Mouse (Mus musculus) hindbrain, embryonic 16.5 days (tissue): Measurements from ENCODE around the gene Stard13. TPM values are rescaled to one million over a fixed set of nuclear protein-coding genes. Genes with fewer than 3 reads are reported as not detected.

Experiments used
- ATAC-seq: fragments of 200-750 bp; cut with Nextera tagmentation; 2 replicates; pipeline ENCODE4 v1.8.0; 2017; ENCODE audit warnings: moderate TSS enrichment, moderate library complexity
- H3K27ac ChIP-seq: fragments of 300-500 bp; sonication (generic); 2 replicates; pipeline ENCODE4 v1.5.1; 2014; ENCODE audit warnings: low read depth, mild to moderate bottlenecking, control low read depth, low read length, moderate library complexity
- H3K27me3 ChIP-seq: fragments of 300-500 bp; sonication (generic); replicated peaks from 2 replicates; pipeline ENCODE4 v1.6.1; 2014; ENCODE audit warnings: low read length; ENCODE audit not compliant: control insufficient read depth, insufficient read depth
- H3K36me3 ChIP-seq: fragments of 300-500 bp; sonication (generic); 2 replicates; pipeline ENCODE4 v1.6.1; 2014; ENCODE audit warnings: mild to moderate bottlenecking, low read length, moderate library complexity, mixed read lengths; ENCODE audit not compliant: control insufficient read depth, insufficient read depth
- H3K4me1 ChIP-seq: fragments of 300-500 bp; sonication (generic); 2 replicates; pipeline ENCODE4 v1.6.1; 2014; ENCODE audit warnings: low read depth, low read length; ENCODE audit not compliant: control insufficient read depth, insufficient read depth
- H3K4me2 ChIP-seq: fragments of 300-500 bp; sonication (generic); 2 replicates; pipeline ENCODE4 v1.6.1; 2014; ENCODE audit warnings: mild to moderate bottlenecking, low read length, control low read depth, moderate library complexity
- H3K4me3 ChIP-seq: fragments of 300-500 bp; sonication (generic); 2 replicates; pipeline ENCODE4 v1.5.1; 2014; ENCODE audit warnings: mild to moderate bottlenecking, low read length, control low read depth, moderate library complexity
- H3K9ac ChIP-seq: fragments of 300-500 bp; sonication (generic); 2 replicates; pipeline ENCODE4 v1.6.1; 2014; ENCODE audit warnings: low read depth, mild to moderate bottlenecking, control low read depth, low read length, moderate library complexity
- H3K9me3 ChIP-seq: fragments of 300-500 bp; sonication (generic); 2 replicates; pipeline ENCODE4 v1.6.1; 2014; ENCODE audit warnings: mild to moderate bottlenecking, low read length, moderate library complexity; ENCODE audit not compliant: control insufficient read depth
- WGBS: fragments of 180-500 bp; shearing (Covaris S2); extraction: QIAGEN DNeasy Blood & Tissue Kit; methylation state at CpG from one replicate; pipeline ENCODE4 v1.1.7; 2014; 5-methylcytosine and 5-hydroxymethylcytosine counted together
- polyA plus RNA-seq: library from polyadenylated mRNA; unstranded; fragments of >200 nt; fragmentation: Nextera tagmentation; extraction: Ambion mirVana; gene quantifications from 2 replicates; pipeline ENCODE4 v1.2.1, GENCODE M21; 2015

The Stard13 gene
- polyA plus RNA-seq, result 5.9 and 6.1 TPM in 2 replicates

GRCm38 (mm10) chr5:151233400-151234031 is at the start of gene Stard13:
Gene Stard13, minus strand, starts transcription at chr5:151233836.
- peak within 1 kb of the TSS; percentile 63 for H3K4me3 ChIP-seq
- H3K27ac ChIP-seq, result no peak within 1 kb of the TSS; the same call in 1 of the 2 replicates
- ATAC-seq, result peak; percentile 74
- no peaks in the 10 kb centered on the region for H3K36me3 ChIP-seq
- H3K4me2 ChIP-seq, result peak within 1 kb of the TSS; percentile 97
- H3K9me3 ChIP-seq, result no peaks in the 10 kb centered on the region
- H3K9ac ChIP-seq, result peak within 1 kb of the TSS; percentile 71
- H3K4me1 ChIP-seq, result peaks cover 5% of the 10 kb centered on the region
- no peaks in the 10 kb centered on the region for H3K27me3 ChIP-seq
- WGBS, result under 1% methylated on average over 47 of the region's 49 CpGs

- 75% methylated on average over 7 of the region's 7 CpGs for WGBS
- Histone ChIP-seq H3K4me1 (no peaks in the 10 kb centered on the region), H3K4me3 (no peak overlapping the region), H3K36me3 (no peaks in the 10 kb centered on the region), H3K27me3 (no peaks in the 10 kb centered on the region), H3K9me3 (no peaks in the 10 kb centered on the region), H3K9ac (no peak overlapping the region), H3K4me2 (no peak overlapping the region), H3K27ac (no peak overlapping the region)
- ATAC-seq, result no peak
Measured at GRCm38 (mm10) chr5:151279531-151279930, 45.9 kb upstream of the Stard13 start.

- 93% methylated on average over 6 of the region's 6 CpGs for WGBS
- Histone ChIP-seq H3K4me1 (no peaks in the 10 kb centered on the region), H3K36me3 (no peaks in the 10 kb centered on the region), H3K9ac (no peak overlapping the region), H3K4me3 (no peak overlapping the region), H3K27me3 (no peaks in the 10 kb centered on the region), H3K27ac (no peak overlapping the region), H3K9me3 (no peaks in the 10 kb centered on the region), H3K4me2 (no peak overlapping the region)
- no peak for ATAC-seq
Measured at GRCm38 (mm10) chr5:151277927-151278326, 44.3 kb upstream of the Stard13 start.

- no peak for ATAC-seq
- H3K4me1 ChIP-seq, result no peaks in the 10 kb centered on the region
- no peak overlapping the region for H3K4me3 ChIP-seq
- H3K27me3 ChIP-seq, result no peaks in the 10 kb centered on the region
- H3K9ac ChIP-seq, result no peak overlapping the region
- 93% methylated on average over 2 of the region's 2 CpGs for WGBS
- H3K9me3 ChIP-seq, result no peaks in the 10 kb centered on the region
- no peak overlapping the region for H3K27ac ChIP-seq
- no peak overlapping the region for H3K4me2 ChIP-seq
- H3K36me3 ChIP-seq, result no peaks in the 10 kb centered on the region
Measured at GRCm38 (mm10) chr5:151275986-151276385, 42.4 kb upstream of the Stard13 start.

GRCm38 (mm10) chr5:151274265-151274664 is 40.6 kb upstream of the Stard13 start:
- Histone ChIP-seq H3K36me3 (no peaks in the 10 kb centered on the region), H3K9me3 (no peaks in the 10 kb centered on the region), H3K4me2 (no peak overlapping the region), H3K9ac (no peak overlapping the region), H3K4me1 (no peaks in the 10 kb centered on the region), H3K27me3 (no peaks in the 10 kb centered on the region), H3K27ac (no peak overlapping the region), H3K4me3 (no peak overlapping the region)
- no peak for ATAC-seq
- 80% methylated on average over 6 of the region's 6 CpGs for WGBS

- ATAC-seq, result no peak
- H3K4me1 ChIP-seq, result no peaks in the 10 kb centered on the region
- H3K9ac ChIP-seq, result no peak overlapping the region
- H3K27ac ChIP-seq, result no peak overlapping the region
- 91% methylated on average over 5 of the region's 5 CpGs for WGBS
- H3K4me2 ChIP-seq, result no peak overlapping the region
- H3K9me3 ChIP-seq, result no peaks in the 10 kb centered on the region
- no peaks in the 10 kb centered on the region for H3K27me3 ChIP-seq
- no peak overlapping the region for H3K4me3 ChIP-seq
- H3K36me3 ChIP-seq, result no peaks in the 10 kb centered on the region
Measured at GRCm38 (mm10) chr5:151270815-151271214, 37.2 kb upstream of the Stard13 start.

GRCm38 (mm10) chr5:151266896-151267634 is 33.4 kb upstream of the Stard13 start:
- peak; percentile 34; the same call in 1 of the 2 replicates for ATAC-seq
- WGBS, result 64% methylated on average over 14 of the region's 14 CpGs

GRCm38 (mm10) chr5:151261558-151261957 is 27.9 kb upstream of the Stard13 start:
- H3K4me1 ChIP-seq, result no peaks in the 10 kb centered on the region
- H3K9ac ChIP-seq, result no peak overlapping the region
- no peaks in the 10 kb centered on the region for H3K36me3 ChIP-seq
- no peak overlapping the region for H3K4me3 ChIP-seq
- 93% methylated on average over 2 of the region's 2 CpGs for WGBS
- ATAC-seq, result no peak
- no peak overlapping the region for H3K27ac ChIP-seq
- no peak overlapping the region for H3K4me2 ChIP-seq
- H3K27me3 ChIP-seq, result no peaks in the 10 kb centered on the region
- no peaks in the 10 kb centered on the region for H3K9me3 ChIP-seq

More at GRCm38 (mm10) chr5:151266896-151267634, 33.4 kb upstream of the Stard13 start:
- Histone ChIP-seq H3K4me1 (no peaks in the 10 kb centered on the region), H3K9me3 (no peaks in the 10 kb centered on the region), H3K9ac (no peak overlapping the region), H3K27me3 (no peaks in the 10 kb centered on the region), H3K4me2 (no peak overlapping the region), H3K4me3 (no peak overlapping the region), H3K36me3 (no peaks in the 10 kb centered on the region), H3K27ac (no peak overlapping the region)

GRCm38 (mm10) chr5:151252213-151252612 is 18.6 kb upstream of the Stard13 start:
- WGBS, result 63% methylated on average over 8 of the region's 8 CpGs
- no peaks in the 10 kb centered on the region for H3K9me3 ChIP-seq
- H3K27me3 ChIP-seq, result no peaks in the 10 kb centered on the region
- ATAC-seq, result no peak
- peak overlapping the region; percentile 9; the same call in 1 of the 2 replicates for H3K4me3 ChIP-seq
- H3K27ac ChIP-seq, result no peak overlapping the region
- H3K36me3 ChIP-seq, result no peaks in the 10 kb centered on the region
- H3K4me1 ChIP-seq, result no peaks in the 10 kb centered on the region
- no peak overlapping the region for H3K9ac ChIP-seq
- H3K4me2 ChIP-seq, result 0 out of 2 replicates have a peak overlapping the region, but pooled peaks have one; percentile 1
